Mouse (Mus musculus) hematopoietic multipotent progenitor cell, adult 10-12 weeks (in vitro differentiated cells): ENCODE results near the gene Frmd6. TPM values are rescaled to one million over a fixed set of nuclear protein-coding genes. Genes with fewer than 3 reads are reported as not detected.

Source experiments
- polyA plus RNA-seq: library from polyadenylated mRNA; stranded (reverse); fragments of >175 nt; gene quantifications from 2 replicates; pipeline ENCODE4 v1.2.3, GENCODE M21; 2012; ENCODE audit warnings: low replicate concordance

Frmd6 gene
- 3.9 TPM in 2 replicates for polyA plus RNA-seq

DNA sequence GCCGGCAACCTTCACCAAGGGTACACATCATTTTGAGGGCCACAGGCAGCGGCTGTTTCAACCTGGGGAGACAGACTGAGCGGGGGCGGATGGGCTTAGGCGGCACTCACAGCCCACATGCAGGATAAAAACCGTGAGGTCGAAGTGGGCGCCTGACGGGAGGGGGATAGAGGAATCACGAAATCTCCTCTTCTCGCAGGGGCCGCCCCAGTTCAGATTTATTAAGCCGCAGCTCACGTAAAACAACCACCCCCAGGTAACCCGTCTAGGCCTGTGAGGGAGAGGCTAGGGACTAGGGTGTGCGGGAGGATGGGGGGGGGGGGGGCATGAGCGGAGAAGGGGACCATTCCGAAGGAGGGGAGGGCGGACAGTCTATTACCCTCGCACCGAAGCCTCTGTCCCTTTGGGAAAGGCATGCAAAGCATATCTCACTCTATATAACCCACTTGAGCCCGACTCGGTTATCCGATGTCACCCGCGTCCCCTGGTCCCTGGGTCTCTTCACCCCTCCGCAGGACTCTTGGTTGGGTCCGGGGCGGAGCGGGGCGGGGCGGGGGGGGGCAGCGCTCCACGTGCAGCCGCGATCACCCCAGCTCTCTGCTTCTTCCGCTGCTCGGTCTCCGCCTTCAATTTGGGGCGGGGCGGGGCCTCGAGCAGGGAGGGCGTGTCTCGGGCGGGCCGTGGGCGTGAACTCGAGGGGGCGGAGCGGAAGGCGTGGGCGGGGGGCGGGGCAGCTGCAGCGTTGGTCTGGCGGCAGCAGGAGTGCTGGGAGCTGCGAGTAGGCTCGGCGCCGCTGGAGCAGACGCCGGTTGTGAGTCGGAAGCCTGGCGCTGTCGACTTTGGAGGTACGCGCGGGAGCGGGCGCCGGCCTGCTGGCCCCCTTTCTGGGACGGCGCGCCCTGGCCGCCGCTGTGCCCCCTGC is at the start of gene Frmd6:
Frmd6 (plus strand) TSS at position 786 of the 922 bp plus-strand sequence.

GRCm38 (mm10) chr12:70937571-70938384 is 112.5 kb downstream of the Frmd6 start, which contains the start of gene Actr10:
Gene Actr10, plus strand, starts transcription at chr12:70937857.

Other genes starting within 250 kb of the Frmd6 start
- gene Actr10, start 112.3 kb downstream of the Frmd6 start, polyA plus RNA-seq, result 2.8 and 5.2 TPM in 2 replicates
- gene Psma3, start 149.1 kb downstream of the Frmd6 start, polyA plus RNA-seq, result 3.1 and 21.7 TPM in 2 replicates
- 18.9 and 24.4 TPM in 2 replicates for gene Arid4a, start 190.5 kb downstream of the Frmd6 start, polyA plus RNA-seq